In the genomic region with DNA sequence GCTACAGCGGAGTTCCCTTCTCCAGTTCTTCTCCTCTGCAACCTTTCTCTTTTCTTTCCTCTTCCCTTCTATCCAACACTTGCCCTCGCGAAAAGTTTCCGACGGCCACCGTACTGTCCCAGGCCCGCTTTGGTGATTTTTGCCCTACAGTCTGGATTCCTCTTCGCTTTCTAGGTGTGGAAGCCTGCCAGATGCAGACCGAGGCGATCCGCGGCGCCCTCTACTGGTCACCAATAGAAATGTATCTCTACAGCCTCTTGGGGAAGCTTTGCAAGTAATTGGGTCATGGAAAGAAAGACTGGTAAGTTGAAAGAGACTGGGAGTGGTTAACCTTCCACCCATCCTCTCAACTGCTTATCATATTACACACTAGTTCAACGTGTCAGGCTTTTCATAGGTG, we compare ENCODE assay signal across 9 mouse cellular contexts. TPM values are rescaled to one million over a fixed set of nuclear protein-coding genes. Genes with fewer than 3 reads are reported as not detected.
A peak's percentile ranks its signal among the peaks of the same experiment; 100 is the strongest.
DNase-seq lines count a peak whose midpoint lies in the region; ATAC-seq and TF ChIP-seq lines count a peak whose summit lies in the region.
"Had no signal": no experiment of that assay in that cellular context is flagged by ENCODE, and none has a peak within 500 bp of the region (broad histone marks: within the 10 kb centered on the region; RNA-seq: fewer than 3 reads in every experiment).

No protein-coding gene starts in this region.

- H3K27me3 ChIP-seq in kidney, adult 2 months (replicated peaks; ENCODE audit: control insufficient read depth, insufficient read depth, low read length), result peaks cover 1% of the 10 kb centered on the region; the same call in 1 of the 2 replicates
- peaks cover 83% of the 10 kb centered on the region for H3K27me3 ChIP-seq in limb, embryonic 12.5 days
- H3K27me3 ChIP-seq in neural tube, embryonic 14.5 days (ENCODE audit: control insufficient read depth, insufficient read depth, low read length), result peaks cover 56% of the 10 kb centered on the region

- H3K4me3 ChIP-seq in kidney, adult 2 months (ENCODE audit: insufficient read depth, low read depth, low read length), result no peak overlapping the region
- H3K4me3 ChIP-seq in limb, embryonic 12.5 days (replicated peaks), result no peak overlapping the region
- H3K4me3 ChIP-seq in neural tube, embryonic 14.5 days (ENCODE audit: low read depth, low read length), result no peak overlapping the region

- no peaks in the 10 kb centered on the region for H3K9me3 ChIP-seq in limb, embryonic 12.5 days
- H3K9me3 ChIP-seq in neural tube, embryonic 14.5 days (ENCODE audit: control insufficient read depth, low read length), result no peaks in the 10 kb centered on the region

- H3K4me2 ChIP-seq in limb, embryonic 12.5 days, result peak overlapping the region; percentile 32; the same call in 1 of the 2 replicates
- no peak overlapping the region for H3K4me2 ChIP-seq in neural tube, embryonic 14.5 days (ENCODE audit: low read depth, low read length)

- TF ChIP-seq POLR2A in kidney, adult 2 months (IDR thresholded peaks at IDR 0.05; ENCODE audit: low read depth, low read length), result no peak

- 0 out of 2 replicates have a peak, but pooled peaks have one; percentile 59 for ATAC-seq in limb, embryonic 12.5 days (ENCODE audit: insufficient number of reproducible peaks, insufficient read depth, low FRiP score, low TSS enrichment, low read depth)
- peak; percentile 77; the same call in 1 of the 2 replicates for ATAC-seq in neural tube, embryonic 14.5 days (ENCODE audit: low read depth)

- WGBS in kidney, adult 2 months, result under 1% methylated on average over 14 of the region's 14 CpGs
- WGBS in limb, embryonic 12.5 days, result under 1% methylated on average over 14 of the region's 14 CpGs
- WGBS in neural tube, embryonic 14.5 days, result 2% methylated on average over 14 of the region's 14 CpGs

- no peaks in the 10 kb centered on the region for H3K4me1 ChIP-seq in kidney, adult 2 months (ENCODE audit: control insufficient read depth, insufficient read depth, low read length)
- no peaks in the 10 kb centered on the region for H3K4me1 ChIP-seq in limb, embryonic 12.5 days (replicated peaks)
- H3K4me1 ChIP-seq in neural tube, embryonic 14.5 days (ENCODE audit: control insufficient read depth, insufficient read depth, low read length), result no peaks in the 10 kb centered on the region

- no peak overlapping the region for H3K9ac ChIP-seq in limb, embryonic 12.5 days (replicated peaks)
- H3K9ac ChIP-seq in neural tube, embryonic 14.5 days (replicated peaks; ENCODE audit: low read depth, low read length), result no peak overlapping the region

- no peak overlapping the region for H3K27ac ChIP-seq in kidney, adult 2 months (ENCODE audit: insufficient read depth, low read depth, low read length)
- H3K27ac ChIP-seq in limb, embryonic 12.5 days, result no peak overlapping the region
- no peak overlapping the region for H3K27ac ChIP-seq in neural tube, embryonic 14.5 days (ENCODE audit: low read depth, low read length)

- no peaks in the 10 kb centered on the region for H3K36me3 ChIP-seq in kidney, adult 2 months (ENCODE audit: control insufficient read depth, insufficient read depth, low read length)
- H3K36me3 ChIP-seq in limb, embryonic 12.5 days, result no peaks in the 10 kb centered on the region
- H3K36me3 ChIP-seq in neural tube, embryonic 14.5 days (ENCODE audit: control insufficient read depth, insufficient read depth, low read length), result no peaks in the 10 kb centered on the region

- DNase-seq in urinary bladder, adult 18-20 months (ENCODE audit: low spot score in 2 of 2), result peak; percentile 51 to 69
- no peak for DNase-seq in urinary bladder, postnatal 10 days (ENCODE audit: low spot score)
- DNase-seq in cerebellum, postnatal 4 days (ENCODE audit: low spot score in 2 of 2), result peak; percentile 71 to 81
- DNase-seq in gastrocnemius, postnatal 4 days (ENCODE audit: low spot score in 2 of 2), result peak; percentile 62 to 67
- peak; percentile 74 for DNase-seq in kidney, adult 2 months
- DNase-seq in thymus, postnatal 25 days, result peak; percentile 28

- TF ChIP-seq CTCF in kidney, adult 2 months (conservative IDR thresholded peaks at IDR 0.05; ENCODE audit: insufficient read depth, insufficient read length, low read depth, low read length), result peak; percentile 74

RNA-seq across cellular contexts. Expression of a gene that starts 4.4 kb away (rescaled TPM):
- total RNA-seq in gastrocnemius, postnatal 4 days (2021), result not detected
- not detected in 2 replicates for polyA plus RNA-seq in kidney, adult 2 months (2012; rRNA removed)
- not detected in 2 replicates for polyA plus RNA-seq in limb, embryonic 12.5 days (2016; fragmentation: Nextera tagmentation; extraction: Ambion mirVana)
- polyA plus RNA-seq in neural tube, embryonic 14.5 days (2014; fragmentation: Nextera tagmentation; extraction: Ambion mirVana), result not detected in 2 replicates
- polyA plus RNA-seq: stomach, embryonic 14.5 days had no signal
